Mouse (Mus musculus) lung, postnatal 10 days (tissue): ENCODE measurements around the gene Ddb1.
A peak's percentile ranks its signal among the peaks of the same experiment; 100 is the strongest.

Source experiments
- DNase-seq: peaks from one replicate; pipeline ENCODE4 v3.0.0; 2021

Gene Ddb1

DNA sequence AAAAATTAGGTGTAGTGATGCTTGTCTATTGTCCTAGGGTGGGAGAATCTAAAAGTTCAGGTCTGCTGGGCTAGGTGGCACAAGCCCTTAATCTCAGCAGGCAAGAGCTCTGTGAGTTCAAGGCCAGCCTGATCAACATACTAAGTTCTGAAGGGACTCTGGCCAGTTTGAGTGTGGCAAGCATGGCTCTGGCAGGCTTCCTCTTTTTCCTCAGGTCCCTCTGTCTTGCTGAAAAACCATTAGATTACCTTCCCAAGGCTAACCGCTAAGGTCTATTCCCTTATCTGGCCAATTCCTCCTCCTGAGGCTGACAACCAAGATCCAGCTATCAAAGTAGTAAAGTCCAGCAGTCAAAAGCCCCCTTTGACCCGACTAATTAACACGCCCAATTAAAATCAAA lies 57.5 kb downstream of the Ddb1 start:
- DNase-seq, result no peak

- no peak for DNase-seq
These were observed 60.0 kb downstream of the Ddb1 start for GRCm38 (mm10) chr19:10665093-10665492.

DNA sequence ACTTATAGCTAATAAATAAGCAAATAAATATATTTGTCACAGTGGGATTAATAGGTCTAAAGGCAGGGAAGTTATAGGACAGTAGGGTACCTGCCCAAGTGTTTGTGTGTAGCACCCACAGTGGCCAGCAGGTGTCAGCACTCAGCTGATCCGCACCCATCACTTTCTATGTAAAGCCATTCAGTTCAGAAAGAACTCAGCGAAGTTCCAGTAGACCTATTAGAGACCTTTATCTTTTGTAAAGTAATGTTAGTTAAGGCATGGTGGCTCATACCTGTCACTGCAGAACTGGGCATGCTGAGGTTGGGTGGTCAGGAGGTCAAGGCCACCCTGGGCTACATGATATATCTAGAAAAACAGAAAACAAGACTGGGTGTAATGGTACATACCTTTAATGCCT lies 60.4 kb downstream of the Ddb1 start:
- DNase-seq, result peak; percentile 74

GRCm38 (mm10) chr19:10671319-10671718 lies 66.2 kb downstream of the Ddb1 start:
- no peak for DNase-seq

DNA sequence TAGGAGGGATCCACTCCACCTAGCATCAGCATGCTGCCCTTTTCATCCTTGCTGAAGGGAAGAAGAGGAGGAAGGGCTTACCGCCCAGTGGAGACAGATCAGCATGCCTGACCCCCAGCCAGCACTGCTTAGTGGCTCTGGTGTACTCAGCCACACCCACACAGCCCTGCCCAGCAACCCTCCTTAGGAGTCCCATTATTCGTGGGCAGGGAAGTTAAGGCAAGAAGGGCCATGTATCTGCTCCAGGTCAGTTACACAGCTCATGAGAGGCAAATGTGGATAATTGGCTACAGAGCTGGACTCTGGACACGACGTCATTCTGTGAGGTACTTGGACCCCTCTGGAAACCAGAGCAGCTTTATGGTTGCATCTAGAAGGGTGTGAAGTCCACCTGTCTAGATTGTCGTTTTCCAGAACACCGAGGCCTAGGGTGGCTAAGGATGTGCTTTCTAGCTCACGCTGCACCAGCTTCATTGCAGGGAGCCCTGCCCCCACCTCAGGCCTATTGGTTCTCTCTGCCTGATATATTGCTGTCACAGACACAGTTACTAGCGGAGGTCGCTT lies 66.8 kb downstream of the Ddb1 start:
- DNase-seq, result no peak

DNA sequence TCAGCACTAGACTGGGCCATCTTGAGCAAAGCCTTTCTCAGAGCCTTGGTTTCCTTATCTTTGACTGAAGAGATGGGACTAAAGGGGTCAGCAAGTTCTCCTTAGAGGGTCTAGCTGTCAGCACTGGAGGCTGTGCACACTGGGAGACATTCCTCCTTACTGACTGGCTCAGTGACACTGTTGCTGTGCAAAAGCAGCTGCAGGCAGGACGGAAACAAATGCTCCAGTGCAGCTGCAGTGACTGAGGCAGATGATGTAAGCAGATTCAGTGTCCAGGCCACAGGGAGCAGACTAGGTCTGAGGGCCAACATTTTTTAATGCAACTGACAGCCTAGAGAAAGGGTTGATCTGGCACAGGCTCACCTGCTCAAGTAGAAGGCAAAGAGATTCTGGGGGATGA lies 68.1 kb downstream of the Ddb1 start:
- DNase-seq, result no peak

- DNase-seq, result no peak
These were observed 71.5 kb downstream of the Ddb1 start for GRCm38 (mm10) chr19:10676656-10677055.

DNA sequence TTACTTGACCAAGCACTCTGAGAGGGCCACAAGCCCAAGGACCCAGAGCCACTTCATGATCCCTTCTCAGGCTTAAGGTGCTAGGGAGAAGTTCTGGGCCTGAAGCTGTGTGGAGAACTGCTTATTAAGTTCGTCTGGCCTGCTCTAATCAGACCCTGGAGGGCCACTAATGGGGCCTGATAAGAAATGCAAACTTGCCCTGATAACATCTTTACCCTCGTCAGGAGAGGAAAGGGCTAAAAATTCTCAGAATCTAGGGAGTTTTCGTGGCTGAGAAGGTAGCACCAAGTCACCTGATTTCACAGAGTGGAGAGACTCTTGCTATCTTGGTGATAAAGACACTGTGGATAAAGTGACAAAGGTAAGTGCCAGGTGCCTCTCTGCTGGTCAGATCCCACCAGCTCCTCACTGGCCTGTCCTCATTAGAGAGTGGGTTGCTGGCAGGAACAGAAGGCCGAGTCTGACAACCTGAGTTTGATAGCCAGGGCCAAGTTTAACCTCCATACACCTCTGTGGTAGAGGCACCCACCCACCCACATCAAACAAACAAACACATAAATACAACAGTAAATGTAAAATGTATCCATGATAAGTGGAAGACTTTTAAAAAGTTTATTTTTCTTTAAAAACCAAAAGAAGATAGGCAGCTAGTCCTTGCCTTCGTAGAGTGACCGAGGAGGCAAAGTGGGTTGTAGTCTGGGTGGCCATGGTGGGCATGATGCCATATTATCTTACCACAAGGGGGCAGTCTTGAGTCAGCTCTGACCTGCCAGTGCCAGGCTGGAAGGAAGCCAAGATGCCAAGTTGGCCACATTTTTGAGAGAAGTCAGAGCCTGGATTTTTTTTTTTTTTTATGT lies 73.0 kb downstream of the Ddb1 start, which contains the start of gene Pga5:
TSS of gene Pga5 (minus strand) at position 157 of the 857 bp plus-strand sequence.
- DNase-seq, result peak; percentile 91

DNA sequence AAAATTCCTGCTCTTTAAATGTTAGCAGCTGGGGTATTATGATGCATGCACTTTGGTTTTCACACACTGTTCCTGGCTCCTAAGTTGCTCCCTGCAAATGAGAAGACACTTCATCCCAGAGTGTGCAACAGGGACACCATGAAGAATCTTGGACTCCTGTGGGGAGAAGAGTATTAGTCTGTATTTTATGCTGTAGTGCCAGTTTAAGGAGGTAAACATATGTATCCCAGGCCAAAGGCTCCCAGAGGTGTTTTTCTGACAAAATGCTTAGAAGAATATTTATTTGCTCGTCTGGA lies 73.6 kb downstream of the Ddb1 start:
- DNase-seq, result no peak
